Mouse (Mus musculus): ENCODE measurements at regions not wholly inside any gene's neighbourhood (a gene's known extent, or its start where the extent isn't known, plus 50 kb on each side); places are given as distances from the start of the nearest gene placed in this dataset.

GRCm38 (mm10) chr17:82731561-82731960 lies 483.5 kb upstream of the Pkdcc start:
- ATAC-seq (replicated peaks; ENCODE audit: poor library complexity, severe bottlenecking), result no peak

GRCm38 (mm10) chr17:82742445-82742844 lies 472.6 kb upstream of the Pkdcc start:
- no peak for ATAC-seq (replicated peaks; ENCODE audit: poor library complexity, severe bottlenecking)

GRCm38 (mm10) chr17:82757400-82757799 lies 457.7 kb upstream of the Pkdcc start:
- no peak for ATAC-seq (replicated peaks; ENCODE audit: poor library complexity, severe bottlenecking)

GRCm38 (mm10) chr17:82779096-82779495 lies 436.0 kb upstream of the Pkdcc start:
- ATAC-seq (replicated peaks; ENCODE audit: poor library complexity, severe bottlenecking), result no peak

- no peak for ATAC-seq (replicated peaks; ENCODE audit: poor library complexity, severe bottlenecking)
These were observed 393.0 kb upstream of the Pkdcc start for GRCm38 (mm10) chr17:82822129-82822528.

GRCm38 (mm10) chr17:82824057-82824456 lies 391.0 kb upstream of the Pkdcc start:
- no peak for ATAC-seq (replicated peaks; ENCODE audit: poor library complexity, severe bottlenecking)

- no peak for ATAC-seq (replicated peaks; ENCODE audit: poor library complexity, severe bottlenecking)
These were observed 390.5 kb upstream of the Pkdcc start for GRCm38 (mm10) chr17:82824619-82825018.

- ATAC-seq (replicated peaks; ENCODE audit: poor library complexity, severe bottlenecking), result no peak
These were observed 387.9 kb upstream of the Pkdcc start for GRCm38 (mm10) chr17:82827170-82827569.

- no peak for ATAC-seq (replicated peaks; ENCODE audit: poor library complexity, severe bottlenecking)
These were observed 387.3 kb upstream of the Pkdcc start for GRCm38 (mm10) chr17:82827841-82828240.

- ATAC-seq (replicated peaks; ENCODE audit: poor library complexity, severe bottlenecking), result no peak
These were observed 386.6 kb upstream of the Pkdcc start for GRCm38 (mm10) chr17:82828434-82828997.

- ATAC-seq (replicated peaks; ENCODE audit: poor library complexity, severe bottlenecking), result no peak
These were observed 385.7 kb upstream of the Pkdcc start for GRCm38 (mm10) chr17:82829415-82829814.

GRCm38 (mm10) chr17:82834177-82834576 lies 380.9 kb upstream of the Pkdcc start:
- no peak for ATAC-seq (replicated peaks; ENCODE audit: poor library complexity, severe bottlenecking)

- ATAC-seq (replicated peaks; ENCODE audit: poor library complexity, severe bottlenecking), result no peak
These were observed 379.0 kb upstream of the Pkdcc start for GRCm38 (mm10) chr17:82836115-82836514.

- no peak for ATAC-seq (replicated peaks; ENCODE audit: poor library complexity, severe bottlenecking)
These were observed 368.2 kb upstream of the Pkdcc start for GRCm38 (mm10) chr17:82846776-82847494.

- ATAC-seq (replicated peaks; ENCODE audit: poor library complexity, severe bottlenecking), result peak; percentile 92
These were observed 357.6 kb upstream of the Pkdcc start for GRCm38 (mm10) chr17:82857199-82858147.

GRCm38 (mm10) chr17:82860391-82860790 lies 354.7 kb upstream of the Pkdcc start:
- no peak for ATAC-seq (replicated peaks; ENCODE audit: poor library complexity, severe bottlenecking)

- ATAC-seq (replicated peaks; ENCODE audit: poor library complexity, severe bottlenecking), result no peak
These were observed 354.1 kb upstream of the Pkdcc start for GRCm38 (mm10) chr17:82860966-82861365.

GRCm38 (mm10) chr17:82877131-82877530 lies 338.0 kb upstream of the Pkdcc start:
- ATAC-seq (replicated peaks; ENCODE audit: poor library complexity, severe bottlenecking), result no peak

GRCm38 (mm10) chr17:82900602-82901001 lies 314.5 kb upstream of the Pkdcc start:
- ATAC-seq (replicated peaks; ENCODE audit: poor library complexity, severe bottlenecking), result no peak

- ATAC-seq (replicated peaks; ENCODE audit: poor library complexity, severe bottlenecking), result no peak
These were observed 313.8 kb upstream of the Pkdcc start for GRCm38 (mm10) chr17:82901098-82901891.

Measured in granulocyte monocyte progenitor cell, adult 5-6 weeks (primary cell).